Mouse (Mus musculus) retina, embryonic 14.5 days (tissue): Measurements from ENCODE around the gene Ofcc1.
A peak's percentile ranks its signal among the peaks of the same experiment; 100 is the strongest.

Source experiments
- DNase-seq: peaks from one replicate; pipeline ENCODE4 v3.0.0-alpha.2; 2015; ENCODE audit warnings: low spot score

The Ofcc1 gene

DNA sequence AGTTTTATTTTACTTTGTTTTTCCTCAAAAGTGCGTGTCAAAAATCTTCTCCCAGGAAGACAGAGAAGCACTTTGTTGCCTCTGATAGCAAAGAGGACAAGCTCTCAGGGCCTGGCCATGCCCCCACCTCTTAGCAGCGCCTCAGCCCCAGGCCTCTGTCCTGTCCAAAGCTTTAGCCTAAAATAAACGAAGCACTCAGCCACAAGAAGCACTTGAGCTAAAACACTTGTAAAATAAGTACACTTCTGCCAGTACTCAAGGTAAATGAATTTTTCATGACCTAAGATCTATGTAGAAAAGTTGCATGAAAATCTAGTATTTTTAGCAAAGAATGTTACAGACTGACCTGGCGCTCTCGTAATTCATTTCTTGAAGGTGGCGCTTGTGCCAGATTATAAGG lies 117.4 kb downstream of the Ofcc1 start:
- no peak for DNase-seq

DNA sequence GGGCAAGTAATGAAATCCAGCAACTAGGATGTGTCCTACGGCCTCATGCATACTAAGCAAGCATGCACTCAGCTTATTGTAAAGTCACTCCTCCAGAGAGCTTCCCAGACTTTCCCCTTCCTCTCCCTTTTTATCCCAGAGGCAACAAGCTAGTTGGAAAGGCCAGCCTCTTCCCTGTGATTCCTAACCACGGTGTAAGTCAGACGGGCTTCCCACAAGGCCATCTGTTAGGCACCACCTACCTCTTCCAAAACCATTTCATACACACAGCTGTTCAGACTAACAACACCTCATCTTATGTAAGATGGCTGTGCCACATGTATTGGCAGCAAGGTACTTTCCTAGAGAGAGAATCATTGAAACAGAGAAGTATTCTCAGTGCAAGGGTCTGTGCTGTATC lies 124.9 kb downstream of the Ofcc1 start:
- no peak for DNase-seq

DNA sequence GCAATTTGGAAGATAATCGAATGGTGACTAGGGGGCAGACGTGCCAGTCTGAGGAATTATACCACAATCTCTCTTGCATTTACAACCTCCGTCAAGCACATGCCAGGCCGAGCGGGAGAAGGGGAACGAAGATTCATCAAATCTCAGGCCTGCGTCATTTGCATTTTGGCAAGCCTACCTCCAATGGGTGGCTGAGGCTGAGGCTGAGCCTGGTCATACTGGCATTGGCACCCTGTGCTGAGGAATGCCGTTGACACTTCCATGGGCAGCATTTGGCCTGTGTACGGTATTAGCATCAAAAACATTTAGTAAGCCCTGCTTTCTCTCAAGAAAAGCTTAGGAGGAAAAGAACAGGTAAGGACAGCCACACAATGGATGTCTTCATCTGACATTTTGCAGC lies 152.9 kb downstream of the Ofcc1 start:
- DNase-seq: no peak

- no peak for DNase-seq
Observed at GRCm38 (mm10) chr13:40181786-40182185, 179.5 kb downstream of the Ofcc1 start.

DNA sequence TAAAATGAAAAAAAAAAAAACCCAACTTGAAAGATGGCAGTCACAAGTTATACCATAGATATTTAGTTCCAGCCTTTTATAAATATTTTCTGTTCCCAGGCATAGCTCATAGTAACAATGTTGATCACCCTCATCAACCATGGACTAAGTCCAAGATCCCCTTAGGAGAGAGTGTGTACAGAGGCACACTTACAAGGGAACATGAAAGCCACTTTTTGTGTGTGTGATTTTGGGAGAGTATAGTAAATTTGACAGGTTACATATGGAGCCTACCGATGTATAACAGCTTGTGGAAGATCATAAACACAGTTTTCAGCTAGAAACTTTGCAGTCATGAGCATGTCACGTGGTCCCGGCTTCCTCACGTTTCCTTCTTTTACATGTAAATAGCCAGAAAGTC lies 189.5 kb downstream of the Ofcc1 start:
- no peak for DNase-seq

GRCm38 (mm10) chr13:40167871-40168270 lies 193.4 kb downstream of the Ofcc1 start:
- no peak for DNase-seq

DNA sequence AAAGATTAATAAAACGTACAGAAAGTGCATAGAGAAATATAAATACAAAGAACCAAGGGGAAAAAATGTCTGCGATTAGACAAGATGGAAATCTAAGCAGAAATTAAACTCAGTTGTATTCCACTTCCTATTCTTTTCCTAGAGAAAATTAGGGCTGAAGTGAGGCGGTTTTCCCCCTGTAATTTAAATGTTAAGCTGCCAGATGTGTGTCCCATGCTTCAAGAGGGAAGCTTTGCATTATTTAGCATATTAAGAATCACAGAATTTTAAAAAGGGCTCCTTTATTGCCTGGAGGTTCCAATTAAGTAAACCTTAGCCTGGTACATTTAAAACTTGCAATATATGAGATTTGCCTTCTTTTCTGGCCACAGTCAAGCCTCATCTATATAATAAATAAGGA lies 205.8 kb downstream of the Ofcc1 start:
- no peak for DNase-seq

- DNase-seq: no peak
Observed at GRCm38 (mm10) chr13:40139906-40140305, 221.3 kb downstream of the Ofcc1 start.

DNA sequence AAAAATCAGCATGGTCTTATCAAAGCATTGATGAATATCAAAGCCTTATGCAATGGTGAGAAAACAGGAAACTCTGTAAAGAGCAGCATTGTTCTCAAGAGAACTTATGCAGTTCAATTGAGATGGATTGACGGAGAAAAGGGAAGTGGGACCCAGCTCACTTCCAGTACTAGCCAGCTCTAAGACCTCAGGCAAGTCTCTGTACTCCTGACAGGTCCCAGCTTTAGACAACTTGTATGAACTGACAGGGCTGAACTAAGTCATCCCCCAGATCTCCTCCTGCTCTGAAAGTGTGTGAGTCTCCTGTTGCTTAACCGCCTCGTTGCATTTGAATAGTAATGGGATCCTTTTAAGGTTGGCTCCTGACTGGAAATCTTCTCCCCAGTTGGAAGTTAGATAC lies 225.2 kb downstream of the Ofcc1 start:
- no peak for DNase-seq

- DNase-seq: no peak
Observed at GRCm38 (mm10) chr13:40135670-40136069, 225.6 kb downstream of the Ofcc1 start.

DNA sequence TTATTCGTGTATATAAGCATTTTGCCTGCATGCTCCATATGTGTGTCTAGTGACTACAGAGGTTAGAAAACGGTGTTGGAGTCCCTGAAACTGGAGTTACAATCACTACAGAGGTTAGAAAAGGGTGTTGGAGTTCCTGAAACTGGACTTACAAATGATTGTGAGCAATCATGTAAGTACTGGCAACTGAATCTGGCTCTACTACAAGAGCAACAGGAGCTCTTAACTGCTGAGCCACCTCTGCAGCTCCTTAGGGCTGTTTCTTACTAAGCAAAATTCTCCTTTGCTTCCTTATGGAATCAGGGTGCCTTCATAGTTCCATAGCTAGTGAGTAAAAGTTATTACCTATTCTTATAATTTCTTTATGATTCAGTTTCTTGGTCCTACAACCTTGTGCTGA lies 237.4 kb downstream of the Ofcc1 start:
- no peak for DNase-seq

GRCm38 (mm10) chr13:40112336-40112735 lies 248.9 kb downstream of the Ofcc1 start:
- DNase-seq: no peak

- no peak for DNase-seq
Observed at GRCm38 (mm10) chr13:40076236-40076635, 285.0 kb downstream of the Ofcc1 start.

DNA sequence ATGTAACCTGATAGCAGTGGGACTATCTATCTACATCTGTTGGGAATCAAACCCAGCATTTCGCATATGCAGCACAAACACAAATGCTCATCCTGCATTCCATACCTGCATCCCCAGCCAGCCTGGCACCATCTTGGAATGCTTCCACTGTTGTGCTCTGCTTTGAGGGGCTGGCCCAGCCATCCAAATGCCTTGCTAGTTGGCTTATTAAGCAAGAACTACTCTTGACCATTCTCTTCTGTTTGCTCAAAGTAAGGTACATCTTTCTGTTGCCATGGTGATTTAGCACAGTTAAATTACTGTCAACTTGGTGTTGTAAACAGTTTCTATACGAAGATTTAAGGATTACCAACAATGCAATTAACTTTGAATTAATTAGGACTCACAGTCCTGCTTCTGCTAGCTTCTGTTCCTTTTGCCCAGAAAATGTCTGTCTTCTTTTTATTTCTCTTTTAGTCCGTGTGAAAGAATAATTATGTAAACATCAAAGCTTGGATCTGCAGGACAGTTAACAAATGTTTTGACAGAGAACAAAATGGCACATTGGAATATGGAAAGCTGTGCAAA lies 286.3 kb downstream of the Ofcc1 start:
- DNase-seq: no peak

DNA sequence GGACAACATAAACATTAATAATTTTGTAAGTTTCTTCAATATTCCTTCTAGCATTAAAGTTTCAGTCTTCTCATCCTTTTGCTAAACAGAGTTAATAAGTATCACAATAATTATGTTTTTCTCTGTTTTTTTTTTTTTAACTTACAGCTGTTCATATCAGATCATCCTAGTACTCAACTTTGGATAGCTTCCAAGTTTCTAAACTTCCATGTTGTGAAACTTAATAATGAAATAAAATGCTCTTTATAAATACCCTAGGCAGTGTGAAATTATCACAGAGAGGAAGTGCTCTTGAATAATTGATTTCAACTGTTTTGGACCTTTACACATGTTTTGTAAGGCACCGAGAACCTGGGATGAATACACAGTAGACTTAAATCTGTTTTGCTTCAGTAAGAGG lies 291.2 kb downstream of the Ofcc1 start:
- no peak for DNase-seq

DNA sequence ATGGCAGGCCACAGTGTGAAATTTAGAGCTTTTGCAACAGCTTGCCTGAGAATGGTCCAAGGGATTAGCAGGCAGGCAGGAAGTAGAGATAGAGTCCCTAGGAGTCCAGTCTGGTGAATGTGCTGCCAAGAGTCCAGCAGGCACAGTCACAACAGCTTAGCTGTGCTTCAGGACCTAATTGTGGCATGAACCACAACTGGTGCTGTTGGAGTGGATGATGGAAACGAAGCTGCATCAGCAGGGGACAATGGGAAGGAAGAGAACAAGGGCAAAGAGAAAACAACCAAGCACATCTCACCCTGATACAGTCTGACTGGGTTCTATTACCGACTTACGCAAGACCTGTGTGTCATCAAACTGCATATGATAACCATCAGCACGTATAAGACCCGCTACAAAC lies 300.0 kb downstream of the Ofcc1 start:
- no peak for DNase-seq

DNA sequence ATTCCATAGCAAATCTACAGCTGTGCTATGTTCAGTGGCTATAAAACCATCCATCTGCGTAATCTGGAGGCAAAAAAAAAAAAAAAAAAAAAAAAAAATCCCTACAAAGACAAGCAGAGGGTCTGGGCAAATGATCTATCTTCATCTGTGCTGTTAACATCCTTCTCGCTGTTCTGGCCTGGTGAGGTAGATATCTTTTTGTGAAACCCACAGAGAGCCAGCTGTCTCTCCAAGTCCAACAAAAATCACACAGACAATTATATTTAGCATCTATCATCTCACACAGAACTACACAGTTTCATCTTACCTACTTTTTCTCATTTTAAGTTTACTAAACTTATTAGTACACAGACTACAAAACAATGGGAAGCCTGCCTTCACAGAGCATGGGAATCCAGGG lies 323.4 kb downstream of the Ofcc1 start:
- DNase-seq: no peak

DNA sequence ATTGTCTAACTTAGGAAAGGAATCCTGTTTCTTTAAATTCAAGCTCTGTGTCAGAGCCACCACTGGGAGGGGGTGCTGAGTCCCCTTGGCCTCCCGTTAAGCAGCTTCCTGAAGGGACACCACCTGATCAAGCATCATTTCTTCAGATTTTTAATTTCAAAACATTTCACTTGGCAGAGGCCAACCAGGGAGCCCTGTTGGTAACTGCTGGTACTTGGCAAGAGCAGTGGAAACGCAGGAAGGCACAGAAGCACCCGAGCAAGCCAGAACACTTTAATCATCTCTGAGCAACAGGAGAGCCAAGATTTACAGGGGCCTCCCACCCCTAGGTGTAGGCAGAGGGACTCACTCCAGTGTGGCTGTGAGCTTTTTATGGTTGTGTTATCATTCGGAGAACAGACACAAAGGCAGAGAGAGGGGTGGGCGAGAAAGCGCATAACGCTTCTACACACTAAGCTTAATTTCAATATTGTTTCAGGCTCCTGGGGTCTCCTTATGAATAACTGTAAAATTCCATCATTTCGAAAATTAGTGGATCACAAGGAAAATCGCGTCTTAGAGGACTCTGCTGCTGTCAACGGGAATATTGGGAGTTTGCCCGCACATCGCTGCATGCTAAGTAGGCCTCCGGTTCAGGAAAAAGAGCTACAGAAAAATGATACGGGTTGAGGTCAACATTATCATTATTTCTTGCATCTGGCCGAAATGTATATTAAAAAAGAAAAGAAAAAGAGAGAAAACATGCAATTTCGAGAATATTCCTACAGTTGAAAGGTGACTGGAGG lies 324.1 kb downstream of the Ofcc1 start:
- peak; percentile 14 for DNase-seq

- DNase-seq: no peak
Observed at GRCm38 (mm10) chr13:40029426-40029825, 331.8 kb downstream of the Ofcc1 start.

- DNase-seq: no peak
Observed at GRCm38 (mm10) chr13:40028827-40029226, 332.4 kb downstream of the Ofcc1 start.

- no peak for DNase-seq
Observed at GRCm38 (mm10) chr13:40025816-40026215, 335.4 kb downstream of the Ofcc1 start.

DNA sequence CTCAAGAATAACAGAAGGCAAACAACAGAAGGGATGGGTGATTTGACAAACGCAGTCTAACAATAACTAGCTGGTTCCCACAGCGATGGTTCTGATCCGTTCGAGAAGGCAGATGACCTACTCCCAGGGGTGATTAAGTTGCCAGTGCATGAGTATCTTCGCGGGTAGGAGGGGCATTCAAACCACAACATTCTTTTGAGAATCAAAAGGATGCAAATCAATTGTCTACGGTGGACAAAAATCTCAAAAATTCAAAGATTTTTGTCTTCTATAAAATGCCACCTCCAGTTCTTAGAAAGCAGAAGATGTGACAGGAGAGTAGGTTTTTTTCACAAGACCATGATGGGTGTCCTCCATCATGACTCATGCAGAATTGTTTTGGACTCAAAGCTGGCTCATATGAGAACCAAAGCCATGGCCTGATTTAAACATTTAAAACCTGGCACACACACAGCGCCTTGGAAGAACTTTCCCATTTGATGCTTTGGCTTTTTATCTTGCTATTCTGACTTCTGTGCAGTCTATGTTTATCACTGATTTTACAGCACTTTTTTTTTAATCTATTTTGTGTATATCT lies 338.0 kb downstream of the Ofcc1 start:
- no peak for DNase-seq

GRCm38 (mm10) chr13:40022609-40023008 lies 338.6 kb downstream of the Ofcc1 start:
- no peak for DNase-seq

DNA sequence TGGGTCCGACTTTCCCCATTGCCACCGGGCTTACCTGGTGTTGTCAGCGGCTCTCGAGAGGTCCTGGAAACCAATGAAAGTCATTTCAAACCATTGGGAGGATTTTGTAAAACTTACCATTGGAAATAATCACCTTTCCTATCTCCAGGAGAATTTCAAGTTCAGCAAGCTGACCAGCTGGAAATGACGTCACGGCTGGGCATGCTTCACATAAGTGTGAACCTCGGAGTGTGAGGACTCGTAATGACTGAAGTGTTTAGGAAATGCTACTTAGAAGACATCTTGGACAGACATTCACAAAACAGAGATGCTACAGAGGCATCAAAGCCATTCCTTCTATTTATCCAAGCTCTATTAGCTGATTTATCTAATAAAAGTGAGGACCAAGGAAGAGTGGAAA lies 361.0 kb downstream of the Ofcc1 start:
- no peak for DNase-seq
